Mouse (Mus musculus): Measurements from ENCODE around the gene Iqcj. TPM values are rescaled to one million over a fixed set of nuclear protein-coding genes. Genes with fewer than 3 reads are reported as not detected.

Gene Iqcj
- total and polyA plus RNA-seq, 3 experiments, result 0.16 TPM; not detected in 2

DNA sequence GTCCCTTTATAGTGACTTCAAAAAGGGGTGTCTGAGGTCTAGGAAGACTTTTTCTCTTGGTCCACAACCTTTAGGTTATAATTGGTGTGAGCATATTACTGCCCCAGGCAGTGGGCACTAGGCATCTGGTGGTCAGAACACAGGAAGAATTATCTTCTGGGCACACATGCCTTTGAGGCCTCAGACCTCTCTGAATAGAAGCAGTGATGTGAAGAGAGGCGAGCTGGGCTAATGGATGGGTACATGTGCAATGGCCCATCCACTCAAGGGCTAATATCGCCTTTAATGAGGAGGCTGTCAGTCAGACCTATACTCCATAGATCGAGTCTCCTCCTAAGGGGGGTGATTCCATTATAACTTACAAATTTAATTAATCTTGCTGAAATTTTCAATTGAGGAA lies 7.7 kb upstream of the Iqcj start:
- no peak overlapping the region for H3K4me3 ChIP-seq (ENCODE audit: low read depth, low read length)
- no peak for ATAC-seq (ENCODE audit: extremely low read depth, insufficient number of reproducible peaks, low FRiP score, poor library complexity, severe bottlenecking)
- no peaks in the 10 kb centered on the region for H3K36me3 ChIP-seq (replicated peaks)
- no peak for DNase-seq (ENCODE audit: low spot score)
- H3K4me1 ChIP-seq (ENCODE audit: insufficient read depth, low read depth, low read length), result no peaks in the 10 kb centered on the region
- H3K27me3 ChIP-seq (ENCODE audit: insufficient read depth, low read length), result no peaks in the 10 kb centered on the region
- 0 out of 2 replicates have a peak, but pooled peaks cover 4% of the 10 kb centered on the region for H3K9me3 ChIP-seq (replicated peaks)
- TF ChIP-seq GATA2 (IDR thresholded peaks at IDR 0.05; ENCODE audit: borderline replicate concordance, low read depth, low read length) (no peak), TAL1 (conservative IDR thresholded peaks at IDR 0.05; ENCODE audit: low read depth, low read length) (no peak), CTCF (IDR thresholded peaks at IDR 0.05; ENCODE audit: low read depth, low read length) (no peak)

GRCm38 (mm10) chr3:67886176-67886575 lies 5.8 kb upstream of the Iqcj start:
- TF ChIP-seq CTCF (IDR thresholded peaks at IDR 0.05; ENCODE audit: low read depth, low read length), result no peak
- TF ChIP-seq POLR2AphosphoS5 (IDR thresholded peaks at IDR 0.05; ENCODE audit: insufficient replicate concordance, low read depth, low read length), result no peak
- no peak for TF ChIP-seq TAL1 (conservative IDR thresholded peaks at IDR 0.05; ENCODE audit: low read depth, low read length)
- TF ChIP-seq GATA1 (IDR thresholded peaks at IDR 0.05; ENCODE audit: borderline replicate concordance, low read length), result no peak
- no peak for TF ChIP-seq GATA2 (IDR thresholded peaks at IDR 0.05; ENCODE audit: borderline replicate concordance, low read depth, low read length)
- Histone ChIP-seq H3K9me3 (replicated peaks) (0 out of 2 replicates have a peak, but pooled peaks cover 4% of the 10 kb centered on the region), H3K27me3 (ENCODE audit: insufficient read depth, low read length) (no peaks in the 10 kb centered on the region), H3K4me1 (ENCODE audit: insufficient read depth, low read depth, low read length) (no peaks in the 10 kb centered on the region), H3K4me3 (ENCODE audit: low read depth, low read length) (no peak overlapping the region), H3K36me3 (replicated peaks) (no peaks in the 10 kb centered on the region)
- DNase-seq (ENCODE audit: low spot score), result no peak
- no peak for ATAC-seq (ENCODE audit: extremely low read depth, insufficient number of reproducible peaks, low FRiP score, poor library complexity, severe bottlenecking)

GRCm38 (mm10) chr3:67887251-67887650 lies 4.8 kb upstream of the Iqcj start:
- Histone ChIP-seq H3K9me3 (replicated peaks) (0 out of 2 replicates have a peak, but pooled peaks cover 4% of the 10 kb centered on the region), H3K36me3 (replicated peaks) (no peaks in the 10 kb centered on the region), H3K4me3 (ENCODE audit: low read depth, low read length) (no peak overlapping the region), H3K4me1 (ENCODE audit: insufficient read depth, low read depth, low read length) (no peaks in the 10 kb centered on the region), H3K27me3 (ENCODE audit: insufficient read depth, low read length) (no peaks in the 10 kb centered on the region)
- DNase-seq (ENCODE audit: low spot score) (no peak), ATAC-seq (ENCODE audit: extremely low read depth, insufficient number of reproducible peaks, low FRiP score, poor library complexity, severe bottlenecking) (no peak)
- no peak for TF ChIP-seq CTCF (IDR thresholded peaks at IDR 0.05; ENCODE audit: low read depth, low read length)
- no peak for TF ChIP-seq GATA1 (IDR thresholded peaks at IDR 0.05; ENCODE audit: borderline replicate concordance, low read length)
- no peak for TF ChIP-seq TAL1 (conservative IDR thresholded peaks at IDR 0.05; ENCODE audit: low read depth, low read length)

- Histone ChIP-seq H3K36me3 (replicated peaks) (no peaks in the 10 kb centered on the region), H3K27me3 (ENCODE audit: insufficient read depth, low read length) (no peaks in the 10 kb centered on the region), H3K4me1 (ENCODE audit: insufficient read depth, low read depth, low read length) (no peaks in the 10 kb centered on the region), H3K9me3 (replicated peaks) (no peaks in the 10 kb centered on the region), H3K4me3 (ENCODE audit: low read depth, low read length) (no peak overlapping the region)
- DNase-seq (ENCODE audit: low spot score) (no peak), ATAC-seq (ENCODE audit: extremely low read depth, insufficient number of reproducible peaks, low FRiP score, poor library complexity, severe bottlenecking) (no peak)
- no peak for TF ChIP-seq CTCF (IDR thresholded peaks at IDR 0.05; ENCODE audit: low read depth, low read length)
- TF ChIP-seq TAL1 (conservative IDR thresholded peaks at IDR 0.05; ENCODE audit: low read depth, low read length), result no peak
- TF ChIP-seq GATA2 (IDR thresholded peaks at IDR 0.05; ENCODE audit: borderline replicate concordance, low read depth, low read length), result no peak
- no peak for TF ChIP-seq GATA1 (IDR thresholded peaks at IDR 0.05; ENCODE audit: borderline replicate concordance, low read length)
- no peak for TF ChIP-seq POLR2AphosphoS5 (IDR thresholded peaks at IDR 0.05; ENCODE audit: insufficient replicate concordance, low read depth, low read length)
Measured at GRCm38 (mm10) chr3:67892768-67893167, 748 bp downstream of the Iqcj start.

- ATAC-seq (ENCODE audit: extremely low read depth, insufficient number of reproducible peaks, low FRiP score, poor library complexity, severe bottlenecking), result no peak
- H3K27me3 ChIP-seq (ENCODE audit: insufficient read depth, low read length), result no peaks in the 10 kb centered on the region
- no peaks in the 10 kb centered on the region for H3K4me1 ChIP-seq (ENCODE audit: insufficient read depth, low read depth, low read length)
- no peaks in the 10 kb centered on the region for H3K36me3 ChIP-seq (replicated peaks)
- H3K4me3 ChIP-seq (ENCODE audit: low read depth, low read length), result no peak overlapping the region
- no peak for DNase-seq (ENCODE audit: low spot score)
- TF ChIP-seq GATA1 (IDR thresholded peaks at IDR 0.05; ENCODE audit: borderline replicate concordance, low read length) (no peak), GATA2 (IDR thresholded peaks at IDR 0.05; ENCODE audit: borderline replicate concordance, low read depth, low read length) (no peak), POLR2AphosphoS5 (IDR thresholded peaks at IDR 0.05; ENCODE audit: insufficient replicate concordance, low read depth, low read length) (no peak), CTCF (IDR thresholded peaks at IDR 0.05; ENCODE audit: low read depth, low read length) (no peak), TAL1 (conservative IDR thresholded peaks at IDR 0.05; ENCODE audit: low read depth, low read length) (no peak)
- H3K9me3 ChIP-seq (replicated peaks), result no peaks in the 10 kb centered on the region
Measured at GRCm38 (mm10) chr3:67902517-67902916, 10.5 kb downstream of the Iqcj start.

DNA sequence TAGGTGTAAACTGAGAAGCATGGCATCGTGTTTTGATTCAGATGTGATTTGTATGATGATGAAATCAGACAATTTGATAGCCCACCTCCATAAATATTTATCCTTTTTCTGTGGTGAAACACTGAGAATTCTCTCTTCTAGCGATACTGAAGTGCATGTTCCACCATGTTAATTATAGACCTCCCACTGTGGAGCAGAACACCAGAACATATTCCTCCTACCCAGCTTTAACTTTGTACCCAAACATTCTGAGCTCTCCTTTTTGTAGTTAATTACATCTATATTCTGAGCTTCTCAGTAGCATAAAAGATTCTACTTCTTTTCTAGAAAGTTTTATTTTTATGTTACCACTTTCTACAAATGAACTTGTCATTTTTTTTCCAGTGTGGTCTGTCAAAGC lies 16.6 kb downstream of the Iqcj start:
- DNase-seq (ENCODE audit: low spot score), result no peak
- no peak for ATAC-seq (ENCODE audit: extremely low read depth, insufficient number of reproducible peaks, low FRiP score, poor library complexity, severe bottlenecking)
- Histone ChIP-seq H3K36me3 (replicated peaks) (no peaks in the 10 kb centered on the region), H3K27me3 (ENCODE audit: insufficient read depth, low read length) (no peaks in the 10 kb centered on the region), H3K9me3 (replicated peaks) (no peaks in the 10 kb centered on the region), H3K4me1 (ENCODE audit: insufficient read depth, low read depth, low read length) (no peaks in the 10 kb centered on the region), H3K4me3 (ENCODE audit: low read depth, low read length) (no peak overlapping the region)
- TF ChIP-seq GATA1 (IDR thresholded peaks at IDR 0.05; ENCODE audit: borderline replicate concordance, low read length) (no peak), GATA2 (IDR thresholded peaks at IDR 0.05; ENCODE audit: borderline replicate concordance, low read depth, low read length) (no peak), CTCF (IDR thresholded peaks at IDR 0.05; ENCODE audit: low read depth, low read length) (no peak), POLR2AphosphoS5 (IDR thresholded peaks at IDR 0.05; ENCODE audit: insufficient replicate concordance, low read depth, low read length) (no peak), TAL1 (conservative IDR thresholded peaks at IDR 0.05; ENCODE audit: low read depth, low read length) (no peak)

DNA sequence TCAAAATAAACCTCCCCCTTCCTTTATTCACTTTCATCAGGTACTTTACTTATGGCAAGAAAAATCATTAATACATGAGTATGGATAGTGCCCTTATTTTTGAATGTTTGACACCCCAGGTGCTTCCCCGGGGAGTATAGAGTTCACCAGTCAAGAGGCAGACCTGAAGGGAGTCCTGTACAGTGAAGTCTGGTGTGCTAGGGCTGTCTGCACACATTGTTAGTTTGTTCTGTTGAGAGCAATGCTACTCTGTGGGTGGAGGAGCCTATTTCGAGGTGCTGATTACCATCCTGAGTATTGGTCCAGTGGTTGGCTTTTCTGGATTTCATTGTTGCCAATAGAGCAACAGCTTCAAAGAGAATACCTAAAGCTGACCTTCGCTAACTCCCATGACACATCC lies 26.1 kb downstream of the Iqcj start:
- DNase-seq (ENCODE audit: low spot score) (no peak), ATAC-seq (ENCODE audit: extremely low read depth, insufficient number of reproducible peaks, low FRiP score, poor library complexity, severe bottlenecking) (no peak)
- Histone ChIP-seq H3K36me3 (replicated peaks) (no peaks in the 10 kb centered on the region), H3K4me1 (ENCODE audit: insufficient read depth, low read depth, low read length) (no peaks in the 10 kb centered on the region), H3K27me3 (ENCODE audit: insufficient read depth, low read length) (no peaks in the 10 kb centered on the region), H3K9me3 (replicated peaks) (no peaks in the 10 kb centered on the region; the same call in none of the 2 replicates), H3K4me3 (ENCODE audit: low read depth, low read length) (no peak overlapping the region)
- TF ChIP-seq CTCF (IDR thresholded peaks at IDR 0.05; ENCODE audit: low read depth, low read length), result no peak
- no peak for TF ChIP-seq GATA1 (IDR thresholded peaks at IDR 0.05; ENCODE audit: borderline replicate concordance, low read length)
- TF ChIP-seq TAL1 (conservative IDR thresholded peaks at IDR 0.05; ENCODE audit: low read depth, low read length), result no peak
- no peak for TF ChIP-seq POLR2AphosphoS5 (IDR thresholded peaks at IDR 0.05; ENCODE audit: insufficient replicate concordance, low read depth, low read length)
- TF ChIP-seq GATA2 (IDR thresholded peaks at IDR 0.05; ENCODE audit: borderline replicate concordance, low read depth, low read length), result no peak

Measured in G1E (cell line).